Mouse (Mus musculus): ENCODE data around the gene Nkx2-4. TPM values are rescaled to one million over a fixed set of nuclear protein-coding genes. Genes with fewer than 3 reads are reported as not detected.

Nkx2-4 gene
- total RNA-seq (2021): not detected

DNA sequence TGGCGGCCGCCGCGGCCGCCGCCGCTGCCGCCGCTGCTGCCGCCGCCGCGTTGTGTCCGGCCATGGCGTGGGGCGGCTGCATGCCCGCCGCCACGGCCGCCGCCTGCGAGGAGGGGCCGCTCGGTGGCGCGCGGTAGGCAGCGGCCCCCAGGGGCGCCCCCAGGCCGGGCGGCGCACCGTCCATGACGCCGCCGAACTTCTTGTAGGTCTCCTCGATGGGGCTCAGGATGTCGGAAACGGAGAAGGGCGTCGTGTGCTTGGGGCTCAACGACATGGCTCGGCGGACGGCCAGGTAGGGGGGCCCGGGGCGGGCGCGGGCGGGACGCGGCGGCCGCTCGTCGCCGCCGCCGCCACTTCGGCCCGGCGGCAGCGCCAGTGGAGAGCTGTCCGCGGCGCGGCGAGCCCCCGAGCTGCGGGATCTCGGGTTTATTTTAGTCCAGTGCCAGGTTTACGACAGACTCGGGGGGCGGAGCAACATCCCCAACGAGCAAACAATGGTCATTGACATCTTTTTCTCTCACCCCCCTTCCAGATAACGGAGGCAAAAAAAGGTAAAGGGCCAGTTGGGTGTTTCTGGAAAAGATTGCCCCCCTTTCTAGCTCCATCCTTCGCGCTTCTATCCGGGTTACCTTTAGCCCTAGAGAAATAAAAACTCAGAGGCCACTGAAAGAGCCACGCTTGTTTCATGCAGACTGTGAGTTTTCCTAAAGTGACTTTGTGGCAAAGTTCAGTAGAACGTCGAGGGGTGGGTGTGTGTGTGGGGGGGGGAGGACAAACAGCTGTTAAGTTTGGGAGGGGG lies at the start of gene Nkx2-4:
Nkx2-4 (minus strand) TSS at position 374 of the 799 bp plus-strand sequence.
- DNase-seq (ENCODE audit: low spot score in 2 of 2): no peak
- intact Hi-C loops (cut with DNase I): loop anchor here (5.0 kb wide), 3 partner anchors 248 to 957 kb away; partner anchors contain the start of gene Pax1

DNA sequence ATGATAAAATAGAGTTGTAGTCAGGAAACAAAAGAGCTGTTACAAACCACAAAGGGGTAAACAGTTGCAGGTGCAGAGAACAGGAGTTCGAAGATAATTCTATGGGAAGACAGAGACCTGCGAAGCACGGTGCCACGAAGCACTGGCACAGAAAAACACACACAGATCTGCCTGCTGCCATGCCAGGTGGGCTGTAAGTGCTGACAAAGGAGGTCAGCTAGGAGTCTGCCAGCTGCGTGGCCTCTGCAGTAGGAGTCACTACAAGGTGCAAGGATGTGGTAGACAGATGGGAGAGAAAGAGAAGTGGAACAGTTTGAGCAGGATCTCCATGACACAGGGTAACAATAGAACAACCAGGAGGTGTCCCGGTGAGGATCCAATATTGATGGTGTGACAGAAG lies 42.1 kb upstream of the Nkx2-4 start:
- DNase-seq (ENCODE audit: low spot score in 2 of 2): no peak

DNA sequence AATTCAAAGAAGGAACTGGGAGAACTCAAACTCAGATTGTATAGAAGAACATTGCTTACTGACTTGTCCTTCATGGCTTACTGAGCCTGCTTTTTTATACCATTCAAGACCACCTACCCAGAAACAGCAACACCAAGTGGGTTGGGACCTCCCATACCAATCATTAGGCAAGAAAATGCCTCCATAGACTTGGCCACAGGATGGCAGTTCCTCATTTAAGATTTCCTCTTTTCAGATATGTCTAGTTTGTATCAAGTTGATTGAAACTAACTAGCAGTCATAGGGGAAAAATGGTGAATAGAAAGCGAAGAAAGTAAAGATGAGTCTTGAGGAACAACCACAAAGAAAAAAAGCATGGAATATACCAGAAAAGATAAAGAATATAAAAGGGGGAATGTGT lies 34.5 kb upstream of the Nkx2-4 start:
- DNase-seq (ENCODE audit: low spot score in 2 of 2): no peak
- intact Hi-C loops (cut with DNase I): no loop called here

More for the DNA sequence above, 42.1 kb upstream of the Nkx2-4 start:
- intact Hi-C loops (cut with DNase I): no loop called here

DNA sequence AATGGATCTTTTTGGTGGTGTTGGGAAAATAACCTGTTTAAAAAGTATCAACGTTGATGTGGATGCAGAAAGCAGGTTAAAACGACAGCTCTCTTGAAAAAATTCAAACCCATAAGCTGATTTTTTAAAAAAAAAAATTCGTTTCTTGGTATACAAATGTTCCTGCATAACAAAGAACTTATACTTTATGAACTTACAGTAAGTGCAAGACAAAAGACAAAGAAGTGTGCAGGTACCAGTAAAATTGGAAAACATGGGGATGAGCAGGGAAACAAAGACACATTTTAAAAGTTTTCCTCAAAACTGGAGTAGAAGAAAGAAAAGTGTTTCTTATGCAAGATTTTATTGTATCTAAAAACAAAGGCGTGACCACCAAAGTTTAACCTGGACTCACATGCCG lies 1.2 kb upstream of the Nkx2-4 start:
- intact Hi-C loops (cut with DNase I): loop anchor here (2.0 to 5.0 kb wide), 4 partner anchors 100 to 956 kb away; partner anchors contain the start of gene Pax1
- no peak for DNase-seq (ENCODE audit: low spot score in 2 of 2)

DNA sequence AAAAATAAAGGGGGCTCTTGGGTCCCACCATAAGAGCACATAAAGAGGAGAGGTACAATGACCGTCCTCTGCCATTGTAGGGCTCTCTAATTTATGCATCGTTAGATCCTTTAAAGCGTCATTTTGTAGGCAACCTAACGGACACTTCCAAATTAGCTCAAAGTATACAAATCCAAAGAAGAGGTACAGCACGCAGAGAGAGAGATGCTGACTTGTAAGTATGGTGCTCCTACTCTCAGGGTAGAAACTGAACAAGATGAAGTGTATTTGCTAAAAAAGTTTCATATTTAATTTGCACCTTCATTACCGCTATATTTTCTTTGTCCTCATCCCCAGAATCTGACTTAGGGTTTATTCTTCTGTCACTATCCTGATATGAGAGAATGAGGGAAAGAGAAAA lies 692 bp upstream of the Nkx2-4 start:
- DNase-seq (ENCODE audit: low spot score in 2 of 2): no peak
- intact Hi-C loops (cut with DNase I): loop anchor here (2.0 to 5.0 kb wide), 4 partner anchors 101 to 956 kb away; partner anchors contain the start of gene Pax1

DNA sequence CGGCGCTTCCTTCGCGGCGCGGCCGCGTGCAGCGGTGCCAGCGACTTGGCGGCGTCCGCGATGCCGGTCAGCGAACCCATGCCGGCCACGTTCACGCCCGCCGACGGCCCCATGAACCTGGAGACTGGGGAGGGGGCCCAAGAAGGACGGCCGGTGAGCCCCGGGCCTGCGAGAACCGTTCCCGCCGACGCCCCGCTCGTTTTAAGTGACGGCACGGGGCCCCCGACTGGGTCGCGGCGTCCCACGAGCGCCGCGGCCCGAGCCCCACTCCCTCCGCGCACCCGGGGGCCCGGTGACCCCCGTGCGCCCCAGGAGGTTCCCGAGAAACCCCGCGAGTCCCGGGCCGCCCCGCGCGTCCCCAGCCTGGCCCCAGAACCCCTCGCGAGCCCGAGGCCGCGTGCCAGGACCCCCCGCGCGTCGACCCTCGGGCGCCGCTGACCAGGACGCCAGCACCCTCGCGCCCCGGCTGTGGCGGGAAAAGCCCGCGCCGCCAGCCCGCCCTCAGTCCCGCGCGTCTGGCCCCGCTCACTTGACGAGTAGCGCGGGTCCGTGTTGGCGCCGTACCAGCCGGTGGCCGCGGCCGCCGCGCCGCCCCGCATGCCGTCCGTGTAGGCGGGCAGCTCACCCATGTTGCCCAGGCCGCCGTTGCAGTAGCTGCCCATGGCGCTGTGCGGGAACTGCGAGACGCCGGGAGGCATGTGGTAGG lies 726 bp downstream of the Nkx2-4 start:
- DNase-seq (ENCODE audit: low spot score in 2 of 2): no peak
- intact Hi-C loops (cut with DNase I): loop anchor here (5.0 kb wide), 3 partner anchors 247 to 958 kb away; partner anchors contain the start of gene Pax1

DNA sequence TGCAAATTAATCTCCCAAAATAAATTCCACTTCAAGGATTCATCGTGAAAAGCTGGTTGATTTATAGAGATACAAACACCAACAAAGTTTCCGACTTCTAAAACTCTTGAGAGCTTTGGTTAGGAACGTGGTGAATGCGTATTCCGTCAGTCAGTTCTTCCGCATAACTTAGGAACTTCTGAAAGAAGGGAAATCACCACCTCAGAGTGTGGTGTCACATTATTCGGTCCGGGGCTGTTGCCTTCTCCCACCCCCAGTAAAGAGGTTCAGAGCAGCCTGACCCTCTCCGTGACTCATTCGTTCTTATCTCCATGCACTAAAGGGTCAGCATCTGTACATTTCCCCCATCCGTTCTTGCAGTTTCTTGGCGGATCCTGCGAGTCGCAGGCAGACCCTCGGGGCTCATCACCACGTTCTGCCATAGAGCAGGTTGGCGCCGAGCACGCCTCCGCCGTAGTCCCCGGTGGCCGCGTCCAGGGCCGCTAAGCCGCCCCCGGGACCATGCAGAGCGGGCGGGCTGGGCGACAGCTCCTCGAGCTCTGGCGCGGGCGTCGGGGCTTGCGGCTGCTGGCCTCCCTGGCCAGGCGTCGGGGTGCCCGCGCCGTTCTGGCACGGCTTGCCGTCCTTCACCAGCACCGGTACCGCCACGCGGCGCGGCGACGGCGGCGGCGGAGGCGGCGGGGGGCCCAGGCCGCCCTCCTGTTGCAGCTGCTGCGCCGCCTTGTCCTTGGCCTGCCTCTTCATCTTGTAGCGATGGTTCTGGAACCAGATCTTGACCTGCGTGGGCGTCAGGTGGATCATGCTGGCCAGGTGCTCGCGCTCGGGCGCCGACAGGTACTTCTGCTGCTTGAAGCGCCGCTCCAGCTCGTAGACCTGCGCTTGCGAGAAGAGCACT lies 1.5 kb downstream of the Nkx2-4 start:
- peak in 1 of 2 experiments; percentile 10 for DNase-seq (ENCODE audit: low spot score in 2 of 2)
- intact Hi-C loops (cut with DNase I): no loop called here

DNA sequence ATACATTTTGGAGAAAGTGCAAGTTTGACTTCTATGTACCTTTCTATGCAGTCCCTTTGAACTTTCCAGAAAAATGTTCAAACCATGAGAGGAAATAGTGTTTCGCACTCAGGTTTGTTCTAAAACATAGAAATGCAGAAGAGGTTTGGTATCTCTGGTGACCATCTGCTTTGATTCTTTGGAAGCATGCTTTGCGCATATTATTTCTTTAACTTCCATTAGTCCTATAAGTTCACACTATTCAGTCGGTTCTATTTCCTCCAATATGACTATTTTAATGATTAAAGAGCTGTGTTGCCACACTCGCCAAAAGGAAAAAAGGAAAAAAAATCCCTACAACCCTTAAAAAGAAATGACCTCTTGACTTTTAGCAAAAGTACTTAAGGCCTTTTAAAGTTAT lies 2.9 kb downstream of the Nkx2-4 start:
- intact Hi-C loops (cut with DNase I): no loop called here
- DNase-seq (ENCODE audit: low spot score in 2 of 2): no peak

DNA sequence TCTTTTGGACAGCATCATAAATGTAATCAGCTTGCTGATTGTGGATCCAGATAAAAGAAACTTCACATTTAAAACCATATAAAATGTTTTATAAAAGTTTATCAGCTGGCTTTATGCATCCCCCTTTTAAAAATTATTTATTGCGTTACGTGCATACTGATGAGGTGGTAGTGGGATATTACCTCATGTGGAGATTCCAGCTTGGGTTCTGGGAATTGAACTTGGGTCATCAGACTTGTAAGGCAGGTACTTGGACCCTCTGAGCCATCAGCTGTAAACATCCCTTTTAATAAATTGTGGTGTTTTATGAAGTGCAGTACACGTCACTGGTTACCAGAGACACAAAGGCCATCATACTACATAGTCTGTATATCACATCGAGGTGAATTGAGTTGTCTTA lies 10.8 kb downstream of the Nkx2-4 start:
- intact Hi-C loops (cut with DNase I): no loop called here

DNA sequence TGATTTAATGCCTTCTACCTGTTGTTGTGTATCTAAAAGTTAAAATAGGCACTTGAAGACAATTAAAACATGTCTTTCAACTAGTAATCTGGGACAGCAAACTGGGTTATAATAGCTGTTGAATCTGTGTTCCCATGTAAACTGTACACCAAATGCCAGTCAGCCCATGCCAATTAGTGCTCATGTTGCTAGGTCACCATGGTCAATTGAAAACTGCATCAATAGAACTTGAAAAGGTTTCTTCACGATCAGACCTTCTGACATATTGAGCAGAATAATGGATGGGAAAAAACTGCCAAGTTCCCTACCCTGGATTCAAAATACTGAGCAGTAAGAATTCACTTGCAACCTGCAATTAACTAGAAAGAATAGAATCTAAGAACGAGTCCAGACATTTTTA lies 11.3 kb downstream of the Nkx2-4 start:
- intact Hi-C loops (cut with DNase I): no loop called here

More for the DNA sequence above, 10.8 kb downstream of the Nkx2-4 start:
- no peak for DNase-seq (ENCODE audit: low spot score in 2 of 2)

DNA sequence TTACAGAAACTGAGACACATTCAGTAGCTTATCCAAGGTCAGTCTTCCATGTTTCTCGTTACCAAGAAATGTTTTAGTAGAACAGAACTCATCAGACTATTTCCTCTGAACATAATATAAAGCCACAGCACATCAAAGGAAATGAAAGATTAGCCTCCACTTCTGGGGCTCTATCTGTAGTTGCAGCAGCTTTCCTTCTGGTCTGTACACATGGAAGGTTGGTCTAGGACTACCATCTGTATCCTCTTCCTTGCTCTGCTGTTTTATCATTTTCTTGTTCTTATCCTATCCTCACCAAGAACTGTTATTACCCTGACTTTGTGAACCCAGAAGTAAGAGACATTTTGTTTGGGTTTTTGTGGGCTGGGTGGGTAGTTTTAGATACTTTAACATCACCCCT lies 14.9 kb downstream of the Nkx2-4 start:
- no peak for DNase-seq (ENCODE audit: low spot score in 2 of 2)
- intact Hi-C loops (cut with DNase I): no loop called here

More for the DNA sequence above, 11.3 kb downstream of the Nkx2-4 start:
- no peak for DNase-seq (ENCODE audit: low spot score in 2 of 2)

DNA sequence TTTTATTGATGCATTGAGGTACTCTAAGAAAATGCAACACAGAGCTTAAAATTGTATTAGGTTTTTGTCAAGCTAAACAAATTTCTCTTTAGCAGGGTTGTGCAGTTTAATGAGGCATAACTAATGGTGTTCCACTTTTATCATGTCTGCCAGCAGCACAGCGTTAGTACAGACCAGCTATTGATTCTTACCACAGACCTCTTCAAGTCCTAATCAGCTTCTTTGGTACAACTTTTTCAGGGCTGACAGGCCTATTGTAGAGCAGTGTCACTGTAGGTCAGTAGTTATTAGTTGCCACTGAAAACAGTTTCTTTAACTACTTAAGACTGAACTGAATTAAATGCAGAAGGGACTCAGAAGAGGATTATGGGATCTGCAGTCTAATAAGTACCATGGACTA lies 16.2 kb downstream of the Nkx2-4 start:
- no peak for DNase-seq (ENCODE audit: low spot score in 2 of 2)
- intact Hi-C loops (cut with DNase I): no loop called here

DNA sequence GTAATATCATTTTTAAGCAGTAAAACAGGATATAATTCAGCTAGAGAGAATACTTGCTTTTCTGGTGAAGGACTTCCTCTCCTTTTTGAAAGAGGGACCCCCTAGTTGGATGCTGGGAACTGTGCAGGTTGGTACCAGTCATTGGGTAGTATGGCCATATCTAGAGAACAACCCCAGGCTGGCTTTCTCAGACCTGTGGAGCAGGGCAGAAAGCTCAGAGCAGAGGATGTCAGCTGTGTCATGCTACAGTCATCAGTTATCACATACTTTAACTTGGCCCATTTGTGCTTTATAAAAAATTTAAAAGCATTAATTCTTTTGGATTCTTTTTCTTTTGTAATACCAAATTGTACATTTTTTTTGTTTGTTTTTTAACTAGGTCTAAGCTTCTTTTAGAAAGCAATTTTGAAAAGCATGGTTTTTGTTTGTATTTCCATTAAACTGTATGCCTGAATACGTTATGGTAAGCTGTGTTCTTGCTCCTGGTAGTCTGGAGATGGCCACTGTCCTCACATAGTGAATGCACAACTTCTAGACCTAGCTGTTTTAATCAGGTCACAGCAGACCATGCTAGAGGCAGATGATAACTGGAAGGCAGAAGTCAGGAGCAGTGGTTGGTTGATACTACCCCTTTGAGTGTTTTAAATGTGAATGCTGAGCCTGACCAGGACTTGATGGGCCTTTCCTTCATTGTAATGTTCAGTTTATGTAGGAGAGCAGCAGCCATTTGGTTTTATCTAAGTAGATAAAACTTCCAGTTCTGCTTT lies 17.6 kb downstream of the Nkx2-4 start:
- intact Hi-C loops (cut with DNase I): no loop called here
- DNase-seq (ENCODE audit: low spot score in 2 of 2): no peak

DNA sequence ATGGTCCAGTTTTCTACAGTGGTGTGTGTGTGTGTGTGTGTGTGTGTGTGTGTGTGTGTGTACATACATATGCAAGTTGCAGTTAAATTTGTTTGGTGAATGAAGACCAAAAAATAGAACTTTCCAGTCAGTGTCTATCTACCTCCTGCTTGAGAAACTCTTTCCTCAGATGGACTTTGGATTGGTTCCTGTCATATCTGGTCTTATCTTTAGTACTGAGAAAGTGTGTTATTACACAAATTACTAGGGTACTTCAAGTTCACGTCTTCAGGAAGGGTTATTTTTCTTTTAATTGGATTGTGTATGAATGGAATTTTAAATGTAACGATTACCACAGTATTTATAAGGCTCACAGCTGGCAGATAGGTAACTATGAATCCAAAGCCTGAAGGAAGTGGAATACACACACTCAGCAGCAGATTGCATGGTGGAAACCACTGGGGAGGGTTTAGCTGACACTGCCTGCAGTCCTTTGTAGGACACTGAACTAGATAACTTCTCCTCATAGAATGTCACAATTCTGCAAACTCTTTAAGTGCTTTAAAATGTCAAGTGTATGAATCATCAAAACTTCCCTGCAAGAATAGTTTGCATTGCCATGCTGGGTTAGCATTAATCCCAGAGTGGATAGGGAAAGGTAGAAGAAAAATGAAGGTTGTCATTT lies 31.9 kb downstream of the Nkx2-4 start:
- intact Hi-C loops (cut with DNase I): no loop called here
- DNase-seq (ENCODE audit: low spot score in 2 of 2): no peak

DNA sequence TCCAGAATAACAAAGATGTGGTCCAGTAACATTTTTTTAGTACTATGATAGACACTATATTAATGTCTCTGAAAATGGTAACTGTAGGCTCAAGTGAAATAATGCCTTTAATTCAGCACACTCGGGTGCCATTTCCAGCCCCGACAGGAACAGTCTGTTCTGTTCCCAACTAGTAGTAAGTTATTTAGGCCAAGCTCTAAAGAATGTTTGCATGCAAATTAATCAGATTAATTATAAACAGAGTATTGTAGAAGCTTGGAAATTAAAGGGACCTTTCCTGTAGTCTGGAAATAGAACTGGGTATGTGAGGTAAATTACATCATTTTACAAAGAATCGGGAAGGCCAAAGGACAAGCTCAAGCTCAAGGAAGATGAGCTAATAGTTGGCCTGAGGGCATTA lies 38.2 kb downstream of the Nkx2-4 start:
- DNase-seq (ENCODE audit: low spot score in 2 of 2): no peak
- intact Hi-C loops (cut with DNase I): no loop called here

DNA sequence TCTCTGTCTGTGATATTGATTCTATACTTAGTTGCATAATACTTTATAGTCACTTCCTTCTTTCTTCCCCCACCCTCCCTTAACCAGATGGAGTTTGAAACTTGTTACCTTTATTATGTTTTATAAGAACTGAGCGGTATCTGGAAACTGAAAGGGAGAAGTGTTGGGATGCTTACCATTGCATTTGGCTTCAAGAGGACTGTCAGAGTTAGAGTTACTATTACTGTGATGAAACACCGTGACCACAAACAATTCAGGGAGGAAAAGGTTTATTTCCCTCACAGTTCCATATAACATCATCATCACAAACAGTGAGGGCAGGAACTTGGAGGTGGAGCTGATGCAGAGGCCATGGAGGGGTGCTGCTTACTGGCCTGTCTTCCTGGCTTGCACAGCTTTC lies 49.4 kb downstream of the Nkx2-4 start:
- no peak for DNase-seq (ENCODE audit: low spot score in 2 of 2)
- intact Hi-C loops (cut with DNase I): no loop called here

All from left cerebral cortex, postnatal 36 days (tissue).